Mouse (Mus musculus): ENCODE results near the gene Zdhhc5. TPM values are rescaled to one million over a fixed set of nuclear protein-coding genes. Genes with fewer than 3 reads are reported as not detected.
"Not testable (repeated sequence)": the region's sequence is repeated elsewhere in the genome, so short reads cannot be mapped to it uniquely, and the experiment has no call there.

Zdhhc5 gene
- polyA plus RNA-seq, 1 experiment from 2014 or later: 28.2 TPM

DNA sequence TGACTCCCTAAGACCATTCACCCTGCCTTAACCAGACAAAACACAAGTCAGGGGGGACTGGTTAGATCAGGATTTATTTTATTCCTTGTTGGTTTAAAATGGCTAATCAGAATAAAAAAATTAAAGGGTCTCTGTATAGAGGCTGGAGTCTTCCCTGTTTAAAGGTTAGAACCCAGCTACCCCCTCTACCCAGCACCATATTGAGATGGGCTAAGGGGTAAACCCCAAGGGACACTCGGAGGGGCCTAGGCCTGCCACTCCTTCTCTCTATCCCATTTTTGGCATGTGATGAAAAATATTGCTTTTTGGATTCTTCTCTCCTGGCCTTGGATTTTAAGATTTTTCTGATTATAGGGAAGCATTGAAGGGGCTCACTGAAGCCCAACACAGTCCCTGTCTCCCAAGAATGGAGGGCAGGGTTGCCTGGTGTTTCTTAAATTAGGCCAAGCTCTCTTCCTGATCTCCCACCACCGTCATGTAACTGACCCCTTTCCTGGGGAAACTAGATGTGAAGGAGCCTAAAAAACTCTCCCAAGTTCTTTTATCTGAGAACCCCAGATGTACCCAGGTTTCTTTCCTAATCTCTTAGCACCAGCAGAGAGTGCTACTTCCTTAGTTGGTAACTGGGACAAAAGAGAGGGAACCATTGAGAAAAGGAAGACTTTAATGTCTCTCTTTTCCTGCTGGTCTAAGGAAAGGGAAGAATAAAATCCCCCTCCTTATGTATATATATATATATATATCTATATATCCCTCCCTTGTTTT is 26.7 kb downstream of the Zdhhc5 start:
- Histone ChIP-seq H3K4me3 (ENCODE audit: low read length) (no peak overlapping the region), H3K4me2 (ENCODE audit: low read depth, low read length) (no peak overlapping the region), H3K9ac (ENCODE audit: low read length) (no peak overlapping the region), H3K4me1 (replicated peaks; ENCODE audit: control insufficient read depth, insufficient read depth, low read length) (no peaks in the 10 kb centered on the region), H3K36me3 (ENCODE audit: control insufficient read depth, insufficient read depth, low read length) (peaks cover 47% of the 10 kb centered on the region), H3K27ac (ENCODE audit: low read length) (no peak overlapping the region), H3K9me3 (ENCODE audit: control insufficient read depth, low read length) (no peaks in the 10 kb centered on the region), H3K27me3 (ENCODE audit: control insufficient read depth, insufficient read depth, low read depth, low read length) (no peaks in the 10 kb centered on the region)
- no peak for ATAC-seq (ENCODE audit: low read depth)
- WGBS: 80% methylated on average over 2 of the region's 2 CpGs

DNA sequence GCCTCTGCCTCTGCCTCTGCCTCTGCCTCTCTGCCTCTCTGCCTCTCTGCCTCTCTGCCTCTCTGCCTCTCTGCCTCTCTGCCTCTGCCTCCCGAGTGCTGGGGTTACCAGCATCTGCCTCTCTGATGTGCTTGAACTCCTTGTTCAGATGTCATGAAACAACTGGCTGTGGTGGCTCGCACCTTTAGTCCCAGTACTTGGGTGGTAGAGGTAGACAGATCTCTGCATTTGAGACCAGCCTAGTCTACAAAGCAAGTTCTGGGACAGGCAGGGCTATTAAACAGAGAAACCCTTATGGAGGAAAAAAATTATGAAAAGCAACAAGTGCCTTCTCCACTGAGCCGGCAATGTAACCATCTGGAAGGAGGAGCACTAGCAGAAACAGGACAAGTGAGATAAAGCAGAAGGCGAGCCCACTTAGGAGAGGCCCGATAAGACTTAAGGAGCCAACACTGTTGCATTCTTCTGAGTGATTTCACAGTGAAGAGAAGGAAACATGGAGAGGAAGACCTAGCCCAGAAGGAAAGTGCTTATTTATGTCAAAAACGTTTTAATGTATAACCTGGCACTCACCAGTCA is 32.3 kb downstream of the Zdhhc5 start:
- ATAC-seq (ENCODE audit: low read depth): no peak
- Histone ChIP-seq H3K4me2 (ENCODE audit: low read depth, low read length) (no peak overlapping the region), H3K27ac (ENCODE audit: low read length) (no peak overlapping the region)

DNA sequence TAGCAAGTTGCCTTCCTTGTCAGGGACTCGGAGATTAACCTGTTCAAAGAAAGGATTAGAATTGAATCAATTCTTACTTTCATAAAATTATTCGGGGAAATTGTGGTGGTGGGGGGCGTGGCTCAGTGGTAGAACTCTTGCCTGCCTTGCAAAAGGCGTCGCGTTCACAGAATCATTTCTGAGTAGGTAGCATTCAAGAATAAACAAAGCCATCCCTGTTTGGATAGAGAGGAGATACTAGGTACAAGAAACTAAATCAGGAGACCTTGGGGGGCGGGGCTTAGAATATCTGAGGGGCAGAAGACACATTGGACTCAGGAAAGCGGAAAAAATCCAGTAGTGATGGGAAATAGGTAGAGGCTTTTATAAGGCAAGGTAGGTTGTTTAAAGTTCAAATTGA is 36.0 kb downstream of the Zdhhc5 start, which contains the start of gene Tmx2:
TSS of gene Tmx2 (minus strand) at position 125 of the 400 bp plus-strand sequence.
- Histone ChIP-seq H3K4me2 (ENCODE audit: low read depth, low read length) (peak within 1 kb of the TSS; percentile 89), H3K4me3 (ENCODE audit: low read length) (peak within 1 kb of the TSS; percentile 100), H3K27me3 (ENCODE audit: control insufficient read depth, insufficient read depth, low read depth, low read length) (no peaks in the 10 kb centered on the region), H3K27ac (ENCODE audit: low read length) (peak within 1 kb of the TSS; percentile 81), H3K9ac (ENCODE audit: low read length) (peak within 1 kb of the TSS; percentile 95), H3K4me1 (replicated peaks; ENCODE audit: control insufficient read depth, insufficient read depth, low read length) (peaks cover 13% of the 10 kb centered on the region), H3K36me3 (ENCODE audit: control insufficient read depth, insufficient read depth, low read length) (peaks cover 13% of the 10 kb centered on the region), H3K9me3 (ENCODE audit: control insufficient read depth, low read length) (no peaks in the 10 kb centered on the region)
- WGBS: 15% methylated on average over 8 of the region's 8 CpGs
- ATAC-seq (ENCODE audit: low read depth): no peak

More for the DNA sequence above, 32.3 kb downstream of the Zdhhc5 start:
- Histone ChIP-seq H3K27me3 (ENCODE audit: control insufficient read depth, insufficient read depth, low read depth, low read length) (no peaks in the 10 kb centered on the region), H3K9me3 (ENCODE audit: control insufficient read depth, low read length) (no peaks in the 10 kb centered on the region), H3K36me3 (ENCODE audit: control insufficient read depth, insufficient read depth, low read length) (peaks cover 15% of the 10 kb centered on the region), H3K9ac (ENCODE audit: low read length) (no peak overlapping the region), H3K4me3 (ENCODE audit: low read length) (no peak overlapping the region), H3K4me1 (replicated peaks; ENCODE audit: control insufficient read depth, insufficient read depth, low read length) (peaks cover 7% of the 10 kb centered on the region)
- WGBS: 61% methylated on average over 6 of the region's 6 CpGs

DNA sequence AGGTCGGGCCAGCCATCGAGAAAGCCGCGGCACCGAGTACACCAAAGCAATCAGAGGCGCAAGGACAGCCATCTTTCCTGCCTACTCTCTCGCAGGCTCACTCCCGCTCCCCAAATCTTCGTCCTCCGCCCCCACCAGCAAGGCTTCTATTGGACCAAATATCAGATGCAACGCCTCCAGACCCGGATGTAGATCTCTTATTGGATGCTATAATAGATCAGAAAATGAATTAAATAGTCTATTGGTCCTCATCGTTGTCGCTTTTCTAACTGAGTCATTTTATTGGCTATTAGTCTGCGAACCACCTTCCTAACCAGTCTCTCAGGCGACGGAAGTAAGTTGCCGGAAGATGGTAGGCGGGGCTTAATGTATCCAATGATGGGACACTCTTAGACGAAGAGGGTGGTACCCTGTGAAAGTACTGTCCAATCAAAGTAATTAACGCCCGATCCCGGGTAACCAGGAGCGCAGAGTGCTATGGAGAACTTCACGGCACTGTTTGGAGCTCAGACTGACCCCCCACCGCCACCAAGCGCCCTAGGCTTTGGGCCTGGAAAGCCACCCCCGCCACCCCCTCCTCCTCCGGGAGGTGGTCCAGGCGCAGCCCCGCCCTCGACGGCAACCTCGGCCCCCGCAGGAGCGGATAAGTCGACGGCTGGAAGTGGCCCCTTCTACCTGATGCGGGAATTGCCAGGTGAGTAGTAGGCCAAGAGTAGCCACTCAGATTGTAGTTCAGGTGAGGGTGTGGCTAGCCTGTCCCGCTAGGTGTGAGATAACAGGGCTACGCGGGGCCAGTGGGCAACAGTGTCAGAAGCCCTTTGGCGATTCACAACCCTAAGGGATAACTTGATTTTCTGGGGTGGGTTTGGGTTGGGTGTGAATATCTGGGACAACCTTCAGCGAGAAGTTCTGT is 36.8 kb downstream of the Zdhhc5 start, which contains the start of the genes Gm28635 and Med19:
TSS of gene Gm28635 (minus strand) at position 74 of the 913 bp plus-strand sequence.
TSS of gene Med19 (plus strand) at position 435 of the 913 bp plus-strand sequence.
- under 1% methylated on average over 44 of the region's 44 CpGs for WGBS
- Histone ChIP-seq H3K4me3 (ENCODE audit: low read length) (peak within 1 kb of the TSS; percentile 100), H3K27ac (ENCODE audit: low read length) (peak within 1 kb of the TSS; percentile 81)

DNA sequence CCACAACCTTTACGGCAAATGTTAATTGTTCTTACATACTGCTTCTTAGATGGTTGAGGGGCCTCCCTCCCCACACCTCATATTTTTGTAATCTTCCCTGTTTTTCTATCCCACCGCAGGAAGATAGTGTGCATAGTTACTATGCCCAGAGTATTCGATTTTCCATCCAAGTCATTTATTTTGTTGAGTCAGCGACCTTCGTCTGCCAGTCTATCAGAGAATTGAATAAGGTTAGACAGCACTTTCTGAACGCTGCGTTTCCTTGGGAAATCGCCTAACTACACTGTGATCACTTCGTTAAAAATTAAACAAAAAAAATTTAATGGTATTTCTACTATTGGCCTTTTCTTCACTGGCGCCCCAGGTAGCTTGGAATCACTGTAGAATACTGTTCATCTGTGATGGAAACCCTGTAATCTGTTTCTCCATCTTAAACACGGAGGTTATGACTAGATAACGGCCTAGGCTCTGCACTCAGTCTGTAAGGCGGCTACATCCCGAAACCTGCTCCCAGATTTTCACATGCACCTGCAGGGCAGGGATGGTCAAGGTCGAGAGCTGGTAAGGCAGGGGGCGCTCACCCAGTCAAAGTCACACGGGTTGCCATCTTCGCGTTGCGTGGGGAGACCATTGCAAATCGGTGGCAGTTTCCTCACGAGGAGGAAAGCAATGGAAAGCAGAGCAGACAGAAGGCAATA is 37.6 kb downstream of the Zdhhc5 start:
- Histone ChIP-seq H3K9ac (ENCODE audit: low read length) (peak overlapping the region; percentile 66), H3K36me3 (ENCODE audit: control insufficient read depth, insufficient read depth, low read length) (peaks cover 20% of the 10 kb centered on the region), H3K9me3 (ENCODE audit: control insufficient read depth, low read length) (no peaks in the 10 kb centered on the region), H3K4me3 (ENCODE audit: low read length) (peak overlapping the region; percentile 64), H3K4me1 (replicated peaks; ENCODE audit: control insufficient read depth, insufficient read depth, low read length) (peaks cover 13% of the 10 kb centered on the region), H3K27me3 (ENCODE audit: control insufficient read depth, insufficient read depth, low read depth, low read length) (no peaks in the 10 kb centered on the region), H3K4me2 (ENCODE audit: low read depth, low read length) (peak overlapping the region; percentile 73), H3K27ac (ENCODE audit: low read length) (no peak overlapping the region)
- 8% methylated on average over 22 of the region's 22 CpGs for WGBS
- peak; percentile 39 for ATAC-seq (ENCODE audit: low read depth)

More for the DNA sequence above, 36.8 kb downstream of the Zdhhc5 start, which contains the start of the genes Gm28635 and Med19:
- Histone ChIP-seq H3K27me3 (ENCODE audit: control insufficient read depth, insufficient read depth, low read depth, low read length) (no peaks in the 10 kb centered on the region), H3K36me3 (ENCODE audit: control insufficient read depth, insufficient read depth, low read length) (peaks cover 13% of the 10 kb centered on the region), H3K9me3 (ENCODE audit: control insufficient read depth, low read length) (no peaks in the 10 kb centered on the region), H3K4me2 (ENCODE audit: low read depth, low read length) (peak within 1 kb of the TSS; percentile 89), H3K4me1 (replicated peaks; ENCODE audit: control insufficient read depth, insufficient read depth, low read length) (peaks cover 13% of the 10 kb centered on the region), H3K9ac (ENCODE audit: low read length) (peak within 1 kb of the TSS; percentile 95)
- peak; percentile 99 for ATAC-seq (ENCODE audit: low read depth)

DNA sequence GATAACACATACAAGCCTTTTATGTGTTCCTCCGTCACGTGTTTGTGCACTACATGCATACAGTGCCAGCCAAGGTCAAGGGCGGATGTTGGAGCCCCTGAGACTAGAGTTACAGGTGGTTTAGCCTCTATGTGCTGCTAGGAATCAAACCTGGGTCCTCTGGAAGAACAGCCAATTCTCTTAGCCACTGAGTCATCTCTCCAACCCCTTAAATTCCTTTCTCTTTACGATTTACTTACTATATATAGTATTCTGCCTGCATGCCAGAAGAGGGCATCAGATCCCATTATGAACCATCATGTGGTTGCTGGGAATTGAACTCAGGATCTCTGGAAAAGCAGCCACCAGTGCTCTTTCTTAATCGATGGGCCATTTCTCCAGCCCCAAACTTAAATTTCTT is 43.4 kb downstream of the Zdhhc5 start:
- H3K4me3 ChIP-seq (ENCODE audit: low read length); H3K27me3 ChIP-seq (ENCODE audit: control insufficient read depth, insufficient read depth, low read depth, low read length); H3K4me1 ChIP-seq (replicated peaks; ENCODE audit: control insufficient read depth, insufficient read depth, low read length); H3K9me3 ChIP-seq (ENCODE audit: control insufficient read depth, low read length); H3K27ac ChIP-seq (ENCODE audit: low read length); H3K9ac ChIP-seq (ENCODE audit: low read length); ATAC-seq (ENCODE audit: low read depth); H3K4me2 ChIP-seq (ENCODE audit: low read depth, low read length): not testable (repeated sequence)
- H3K36me3 ChIP-seq (ENCODE audit: control insufficient read depth, insufficient read depth, low read length): peaks cover 19% of the 10 kb centered on the region
- 51% methylated on average over 4 of the region's 5 CpGs for WGBS

DNA sequence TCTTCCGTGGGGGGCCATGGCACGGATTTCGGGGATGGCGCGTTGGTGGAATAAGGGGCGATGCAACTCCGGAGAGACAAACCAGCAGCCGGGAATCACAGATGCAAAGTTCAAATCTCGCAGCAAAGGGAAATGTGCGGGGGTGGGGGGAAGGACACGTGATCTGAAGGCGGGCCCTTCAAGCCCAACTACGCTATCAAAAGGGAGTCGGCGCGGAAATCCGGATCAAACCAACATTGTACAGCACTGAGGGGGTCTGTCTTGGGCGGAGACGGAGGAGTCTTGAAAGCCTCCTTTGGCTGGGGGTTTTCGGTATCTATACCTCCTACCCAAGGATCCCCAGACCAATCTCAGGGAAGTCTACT is 44.4 kb downstream of the Zdhhc5 start, which contains the start of gene Selenoh:
TSS of gene Selenoh (minus strand) at position 202 of the 365 bp plus-strand sequence.
- Histone ChIP-seq H3K9me3 (ENCODE audit: control insufficient read depth, low read length) (no peaks in the 10 kb centered on the region), H3K4me3 (ENCODE audit: low read length) (peak within 1 kb of the TSS; percentile 77), H3K36me3 (ENCODE audit: control insufficient read depth, insufficient read depth, low read length) (peaks cover 18% of the 10 kb centered on the region), H3K27ac (ENCODE audit: low read length) (peak within 1 kb of the TSS; percentile 93), H3K4me1 (replicated peaks; ENCODE audit: control insufficient read depth, insufficient read depth, low read length) (peaks cover 9% of the 10 kb centered on the region), H3K9ac (ENCODE audit: low read length) (peak within 1 kb of the TSS; percentile 95), H3K4me2 (ENCODE audit: low read depth, low read length) (peak within 1 kb of the TSS; percentile 81), H3K27me3 (ENCODE audit: control insufficient read depth, insufficient read depth, low read depth, low read length) (no peaks in the 10 kb centered on the region)
- WGBS: 1% methylated on average over 20 of the region's 20 CpGs
- ATAC-seq (ENCODE audit: low read depth): peak; percentile 97

DNA sequence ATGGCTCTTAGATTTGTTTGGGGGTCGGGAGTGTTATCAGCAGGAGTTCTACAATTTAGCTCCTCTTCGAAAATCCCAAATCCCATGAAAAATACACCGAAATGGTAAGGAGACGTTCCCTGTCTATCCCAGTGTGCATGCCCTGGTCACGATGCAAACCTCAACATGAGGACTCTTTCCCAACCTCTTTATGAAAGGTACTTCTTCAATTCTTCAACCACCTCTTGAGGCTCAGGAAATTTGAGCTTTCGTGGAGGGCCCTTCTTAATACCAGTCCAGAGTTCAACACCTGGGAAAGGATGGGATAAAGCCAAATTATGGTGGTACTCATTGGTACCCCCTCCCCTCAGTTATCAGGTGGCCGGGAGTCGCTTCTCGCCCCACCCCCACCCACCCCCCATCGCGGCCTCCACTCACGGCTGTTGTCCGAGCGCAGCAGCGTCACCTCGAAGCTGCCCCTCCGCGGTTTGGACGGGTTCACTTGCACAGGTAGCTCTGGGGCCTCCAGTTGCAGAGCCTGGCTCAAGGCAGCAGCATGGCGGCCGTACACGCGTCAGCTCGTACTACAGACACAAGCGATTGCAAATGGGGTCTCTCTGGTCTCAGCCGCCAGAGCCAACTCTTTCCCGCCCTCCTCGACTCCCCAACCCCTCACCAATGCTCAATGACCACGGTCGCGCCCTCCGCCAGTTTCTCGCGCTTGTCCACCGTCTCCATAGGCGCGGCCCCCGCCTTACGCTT is 45.0 kb downstream of the Zdhhc5 start:
- Histone ChIP-seq H3K36me3 (ENCODE audit: control insufficient read depth, insufficient read depth, low read length) (peaks cover 16% of the 10 kb centered on the region), H3K27ac (ENCODE audit: low read length) (peak overlapping the region; percentile 93), H3K9me3 (ENCODE audit: control insufficient read depth, low read length) (no peaks in the 10 kb centered on the region), H3K4me2 (ENCODE audit: low read depth, low read length) (peak overlapping the region; percentile 81), H3K4me1 (replicated peaks; ENCODE audit: control insufficient read depth, insufficient read depth, low read length) (peaks cover 9% of the 10 kb centered on the region), H3K27me3 (ENCODE audit: control insufficient read depth, insufficient read depth, low read depth, low read length) (no peaks in the 10 kb centered on the region), H3K4me3 (ENCODE audit: low read length) (peak overlapping the region; percentile 77), H3K9ac (ENCODE audit: low read length) (peak overlapping the region; percentile 95)
- peak; percentile 70 for ATAC-seq (ENCODE audit: low read depth)
- 1% methylated on average over 39 of the region's 39 CpGs for WGBS

All from lung, embryonic 16.5 days (tissue).